Mouse (Mus musculus) forebrain, embryonic 11.5 days (tissue): ENCODE results near the gene Mta1. TPM values are rescaled to one million over a fixed set of nuclear protein-coding genes. Genes with fewer than 3 reads are reported as not detected.

Experiments used
- ATAC-seq: fragments of 200-750 bp; cut with Nextera tagmentation; replicated peaks from 2 replicates; pipeline ENCODE4 v1.8.0; 2017; ENCODE audit warnings: moderate TSS enrichment; ENCODE audit not compliant: low FRiP score
- DNase-seq: peaks from one replicate; pipeline ENCODE4 v3.0.0-alpha.2; 2017; ENCODE audit warnings: low spot score
- H3K27ac ChIP-seq: fragments of 300-500 bp; sonication (generic); 2 replicates; pipeline ENCODE4 v1.5.1; 2014; ENCODE audit warnings: low read depth, low read length
- H3K27me3 ChIP-seq: fragments of 300-500 bp; sonication (generic); 2 replicates; pipeline ENCODE4 v1.6.1; 2014; ENCODE audit warnings: mild to moderate bottlenecking, low read length, mixed read lengths; ENCODE audit not compliant: control insufficient read depth, insufficient read depth
- H3K36me3 ChIP-seq: fragments of 300-500 bp; sonication (generic); 2 replicates; pipeline ENCODE4 v1.6.1; 2014; ENCODE audit warnings: mild to moderate bottlenecking, low read length, moderate library complexity, mixed read lengths; ENCODE audit not compliant: control insufficient read depth, insufficient read depth
- H3K4me1 ChIP-seq: fragments of 300-500 bp; sonication (generic); replicated peaks from 2 replicates; pipeline ENCODE4 v1.6.1; 2014; ENCODE audit warnings: low read length, mixed read lengths; ENCODE audit not compliant: control insufficient read depth, insufficient read depth
- H3K4me2 ChIP-seq: fragments of 300-500 bp; sonication (generic); 2 replicates; pipeline ENCODE4 v1.6.1; 2014; ENCODE audit warnings: low read depth, mild to moderate bottlenecking, low read length, moderate library complexity, mixed read lengths; ENCODE audit not compliant: severe bottlenecking
- H3K4me3 ChIP-seq: fragments of 300-500 bp; sonication (generic); 2 replicates; pipeline ENCODE4 v1.5.1; 2014; ENCODE audit warnings: low read depth, low read length
- H3K9ac ChIP-seq: fragments of 300-500 bp; sonication (generic); 2 replicates; pipeline ENCODE4 v1.6.1; 2014; ENCODE audit warnings: low read length
- H3K9me3 ChIP-seq: fragments of 300-500 bp; sonication (generic); 2 replicates; pipeline ENCODE4 v1.6.1; 2016; ENCODE audit warnings: low read length, mixed read lengths; ENCODE audit not compliant: control insufficient read depth
- WGBS: fragments of 180-500 bp; shearing (Covaris S2); extraction: QIAGEN DNeasy Blood & Tissue Kit; methylation state at CpG from one replicate; pipeline ENCODE4 v1.1.7; 2014; 5-methylcytosine and 5-hydroxymethylcytosine counted together
- polyA plus RNA-seq: library from polyadenylated mRNA; unstranded; fragments of >200 nt; fragmentation: Nextera tagmentation; extraction: Ambion mirVana; gene quantifications from 2 replicates; pipeline ENCODE4 v1.2.1, GENCODE M21; 2014

Gene Mta1
- polyA plus RNA-seq, 1 experiment from 2014 or later, result 25.3 TPM

DNA sequence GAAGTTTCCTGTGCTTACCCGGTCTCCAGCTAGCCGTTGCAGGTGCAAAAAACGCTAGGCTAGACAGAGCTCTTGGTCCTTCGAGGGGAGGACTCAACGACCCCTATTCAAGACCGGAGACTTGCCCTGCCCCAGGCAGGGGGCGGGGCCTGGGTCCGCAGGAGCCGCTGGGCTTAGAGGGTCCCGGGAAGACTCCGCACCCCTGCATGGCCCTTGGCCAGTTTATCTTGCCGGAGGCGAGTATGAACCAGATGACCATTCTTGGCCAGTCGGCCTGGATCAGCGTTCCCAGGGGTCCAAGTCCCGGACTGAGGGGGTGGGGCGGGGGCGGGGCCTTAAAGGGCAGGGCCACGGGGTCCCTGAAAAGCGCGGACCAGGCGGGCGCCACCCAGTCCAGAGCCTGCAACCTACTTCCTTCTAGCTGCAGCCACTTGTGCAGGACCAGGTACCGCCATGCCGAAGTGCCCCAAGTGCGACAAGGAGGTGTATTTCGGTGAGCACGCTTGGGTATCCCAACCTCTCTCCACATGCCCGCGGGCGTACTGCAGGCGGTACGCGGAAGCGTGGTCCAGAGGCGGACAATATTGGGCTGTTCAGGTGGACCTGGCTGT, 53.7 kb downstream of the Mta1 start:
- H3K27ac ChIP-seq, result no peak overlapping the region

DNA sequence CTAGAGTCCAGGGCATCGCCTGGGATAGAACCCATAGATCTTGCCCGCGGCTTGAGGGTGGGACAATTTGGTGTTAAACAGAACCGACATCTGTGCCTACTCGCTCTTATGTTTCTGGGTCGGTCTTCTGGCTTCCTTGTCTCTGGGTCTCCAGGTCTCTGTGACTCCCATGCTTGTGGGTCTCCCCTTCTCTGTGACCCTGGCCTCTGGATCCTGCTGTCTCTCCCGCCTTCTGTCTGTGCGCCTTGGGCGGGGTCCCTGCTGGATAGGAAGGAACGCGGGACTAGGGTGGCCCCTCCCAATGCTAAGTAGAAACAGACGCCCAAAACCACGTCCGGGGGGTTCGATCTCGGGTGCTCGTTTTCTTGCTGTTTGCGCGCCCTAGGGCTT, 54.2 kb downstream of the Mta1 start:
- peaks cover 11% of the 10 kb centered on the region for H3K27me3 ChIP-seq

More for the DNA sequence above, 53.7 kb downstream of the Mta1 start:
- Histone ChIP-seq H3K4me2 (peak overlapping the region; percentile 64), H3K4me3 (peak overlapping the region; percentile 43), H3K9me3 (no peaks in the 10 kb centered on the region), H3K4me1 (peaks cover 17% of the 10 kb centered on the region), H3K36me3 (no peaks in the 10 kb centered on the region), H3K27me3 (peaks cover 11% of the 10 kb centered on the region), H3K9ac (peak overlapping the region; percentile 43)
- DNase-seq (no peak), ATAC-seq (no peak)
- WGBS, result 1% methylated on average over 36 of the region's 36 CpGs

GRCm38 (mm10) chr12:113152991-113153525, 55.0 kb downstream of the Mta1 start:
- no peak for DNase-seq
- H3K4me2 ChIP-seq, result no peak overlapping the region
- H3K36me3 ChIP-seq, result no peaks in the 10 kb centered on the region
- no peak overlapping the region for H3K27ac ChIP-seq
- H3K9ac ChIP-seq, result no peak overlapping the region
- 72% methylated on average over 6 of the region's 6 CpGs for WGBS
- peaks cover 11% of the 10 kb centered on the region for H3K27me3 ChIP-seq
- H3K9me3 ChIP-seq, result no peaks in the 10 kb centered on the region
- H3K4me1 ChIP-seq, result peaks cover 22% of the 10 kb centered on the region
- no peak for ATAC-seq
- H3K4me3 ChIP-seq, result no peak overlapping the region

More for the DNA sequence above, 54.2 kb downstream of the Mta1 start:
- DNase-seq (no peak), ATAC-seq (no peak)
- Histone ChIP-seq H3K4me1 (peaks cover 20% of the 10 kb centered on the region), H3K27ac (no peak overlapping the region), H3K36me3 (no peaks in the 10 kb centered on the region), H3K4me2 (peak overlapping the region; percentile 64), H3K9ac (peak overlapping the region; percentile 43), H3K4me3 (peak overlapping the region; percentile 43), H3K9me3 (no peaks in the 10 kb centered on the region)
- WGBS, result 25% methylated on average over 19 of the region's 19 CpGs

DNA sequence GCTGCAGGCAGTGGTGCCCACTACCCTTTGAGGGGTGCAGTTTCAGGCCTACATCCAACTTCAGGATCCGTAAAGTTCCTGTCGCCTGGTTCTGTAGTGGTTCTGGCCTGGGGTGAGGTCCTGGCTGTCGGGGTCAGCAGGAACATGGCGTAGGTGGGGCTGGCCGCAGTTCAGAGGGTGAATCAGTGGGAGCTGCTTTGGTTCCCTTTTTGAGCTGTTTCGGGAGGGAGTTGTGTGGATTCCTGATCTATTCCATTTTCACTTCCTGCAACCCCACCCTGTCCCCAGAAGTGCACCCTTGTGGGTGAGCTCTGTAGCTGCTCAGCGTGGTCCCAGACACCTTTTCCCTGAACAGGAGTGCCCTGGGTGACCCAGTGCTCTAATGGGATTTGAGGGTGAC, 55.9 kb downstream of the Mta1 start:
- Histone ChIP-seq H3K9me3 (no peaks in the 10 kb centered on the region), H3K27me3 (peaks cover 11% of the 10 kb centered on the region), H3K4me1 (peaks cover 18% of the 10 kb centered on the region), H3K27ac (no peak overlapping the region), H3K4me3 (no peak overlapping the region), H3K4me2 (no peak overlapping the region), H3K36me3 (no peaks in the 10 kb centered on the region), H3K9ac (no peak overlapping the region)
- 94% methylated on average over 7 of the region's 7 CpGs for WGBS
- DNase-seq, result no peak
- no peak for ATAC-seq

GRCm38 (mm10) chr12:113154747-113155075, 56.6 kb downstream of the Mta1 start:
- no peak overlapping the region for H3K4me3 ChIP-seq
- no peak overlapping the region for H3K9ac ChIP-seq
- peaks cover 11% of the 10 kb centered on the region for H3K27me3 ChIP-seq
- WGBS, result 81% methylated on average over 6 of the region's 6 CpGs
- no peak for ATAC-seq
- no peak overlapping the region for H3K27ac ChIP-seq
- H3K36me3 ChIP-seq, result no peaks in the 10 kb centered on the region
- no peaks in the 10 kb centered on the region for H3K9me3 ChIP-seq
- peak overlapping the region; percentile 48; the same call in 1 of the 2 replicates for H3K4me2 ChIP-seq
- peaks cover 18% of the 10 kb centered on the region for H3K4me1 ChIP-seq
- no peak for DNase-seq

DNA sequence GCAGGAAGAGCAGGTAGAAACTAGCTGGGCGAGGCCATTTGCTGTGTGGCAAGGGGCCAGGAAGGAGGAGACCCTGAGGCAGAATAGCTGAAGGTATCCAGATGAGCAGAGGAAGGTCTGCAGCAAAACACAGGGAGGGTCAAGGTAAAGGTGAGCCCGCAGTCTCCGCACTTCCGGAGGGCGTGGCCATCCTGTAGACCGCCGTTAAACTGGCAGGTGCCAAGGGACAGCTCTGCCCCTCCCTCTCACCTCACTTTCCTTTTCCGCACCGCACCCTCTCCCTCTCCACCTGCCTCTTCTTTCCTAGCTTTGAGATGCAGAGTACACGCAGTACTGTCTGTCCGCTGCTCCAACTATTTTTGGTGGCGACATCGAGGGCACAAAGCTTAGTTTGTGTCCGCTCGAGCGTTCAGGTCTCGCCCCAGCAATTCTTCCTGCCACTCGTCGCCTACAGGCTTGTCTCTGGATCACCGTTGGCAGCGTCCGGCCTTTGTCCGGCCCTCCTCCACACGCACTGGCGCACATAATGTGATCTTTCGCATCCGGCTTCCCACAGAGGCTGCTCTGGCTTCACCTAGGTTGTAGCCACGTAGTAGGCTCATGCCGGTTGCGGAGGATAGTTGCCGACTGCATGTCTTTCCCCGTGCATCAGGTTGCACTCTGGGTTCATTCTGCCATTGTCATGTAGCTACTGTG, 57.1 kb downstream of the Mta1 start:
- H3K27me3 ChIP-seq, result peaks cover 11% of the 10 kb centered on the region
- ATAC-seq, result peak; percentile 5
- H3K4me2 ChIP-seq, result peak overlapping the region; percentile 48
- no peak overlapping the region for H3K27ac ChIP-seq
- 4% methylated on average over 32 of the region's 32 CpGs for WGBS
- peak overlapping the region; percentile 48 for H3K9ac ChIP-seq
- no peaks in the 10 kb centered on the region for H3K36me3 ChIP-seq
- H3K9me3 ChIP-seq, result no peaks in the 10 kb centered on the region
- DNase-seq, result peak; percentile 70
- peak overlapping the region; percentile 63 for H3K4me3 ChIP-seq
- H3K4me1 ChIP-seq, result peaks cover 18% of the 10 kb centered on the region

DNA sequence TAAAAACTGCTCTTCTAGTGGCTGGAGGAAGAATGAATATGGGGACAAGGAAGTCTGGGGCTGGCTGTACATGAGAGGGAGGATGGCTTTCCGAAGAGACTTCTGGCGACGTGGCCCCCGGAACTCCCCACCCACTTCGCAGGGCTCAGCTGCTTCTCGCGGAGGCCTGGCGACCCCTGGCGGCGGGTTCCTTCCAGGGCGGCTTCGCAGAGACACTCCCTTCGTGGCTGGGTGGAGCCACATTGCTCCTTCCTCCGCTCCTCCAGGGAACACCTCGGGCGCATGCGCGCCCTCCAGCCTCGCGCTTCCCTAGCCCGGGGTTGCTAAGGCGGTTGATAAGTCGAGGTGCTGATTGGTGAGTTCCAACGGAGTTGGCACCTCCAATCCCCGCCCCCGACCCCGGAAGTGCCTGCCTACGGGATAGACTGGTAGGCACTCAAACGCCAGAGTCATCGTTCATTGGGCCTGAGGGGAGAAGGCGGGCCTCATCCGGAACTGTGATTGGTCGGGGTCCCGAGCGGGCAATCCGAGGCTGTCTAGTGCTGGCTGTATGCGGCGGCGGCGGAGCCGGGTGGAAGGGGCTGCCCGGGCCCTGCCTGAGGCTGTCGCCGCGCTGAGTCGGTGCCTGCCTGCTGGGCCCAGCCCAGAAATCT, 57.9 kb downstream of the Mta1 start, which contains the start of gene Tedc1:
Gene Tedc1, plus strand, starts transcription at position 535 of the 653 bp plus-strand sequence.
- Histone ChIP-seq H3K4me3 (peak within 1 kb of the TSS; percentile 63), H3K9ac (peak within 1 kb of the TSS; percentile 64), H3K4me2 (peak within 1 kb of the TSS; percentile 87), H3K9me3 (no peaks in the 10 kb centered on the region), H3K4me1 (peaks cover 18% of the 10 kb centered on the region), H3K27ac (no peak within 1 kb of the TSS), H3K36me3 (no peaks in the 10 kb centered on the region), H3K27me3 (peaks cover 6% of the 10 kb centered on the region; the same call in 1 of the 2 replicates)
- under 1% methylated on average over 46 of the region's 46 CpGs for WGBS
- ATAC-seq, result peak; percentile 97
- DNase-seq, result peak; percentile 100

DNA sequence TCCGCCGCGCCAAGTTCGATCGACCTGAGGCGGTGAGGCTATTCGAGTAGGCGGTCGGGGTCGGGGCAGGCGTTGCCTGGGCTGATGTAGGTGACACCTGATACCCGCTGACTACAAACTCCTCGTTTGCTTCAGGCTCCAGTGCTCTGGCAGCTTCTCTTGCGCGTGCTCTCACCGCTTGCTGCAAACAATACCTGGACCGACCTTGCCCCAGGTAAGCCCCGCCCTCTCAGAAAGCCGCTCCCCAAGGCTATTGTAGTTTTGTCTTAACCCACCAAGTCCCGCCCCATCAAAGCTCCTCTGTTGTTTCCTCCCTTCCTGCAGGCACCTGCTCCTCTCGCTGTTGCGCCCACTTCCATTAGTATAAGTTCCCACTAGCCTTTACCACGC, 58.5 kb downstream of the Mta1 start:
- no peak overlapping the region for H3K27ac ChIP-seq

More for the DNA sequence above, 58.5 kb downstream of the Mta1 start:
- H3K4me2 ChIP-seq, result peak overlapping the region; percentile 87
- peaks cover 4% of the 10 kb centered on the region; the same call in 1 of the 2 replicates for H3K27me3 ChIP-seq
- H3K4me3 ChIP-seq, result peak overlapping the region; percentile 63
- DNase-seq (no peak), ATAC-seq (no peak)
- H3K9me3 ChIP-seq, result no peaks in the 10 kb centered on the region
- peak overlapping the region; percentile 64 for H3K9ac ChIP-seq
- peaks cover 15% of the 10 kb centered on the region for H3K4me1 ChIP-seq
- under 1% methylated on average over 23 of the region's 23 CpGs for WGBS
- no peaks in the 10 kb centered on the region for H3K36me3 ChIP-seq
